Mouse (Mus musculus): ENCODE data around the gene Cntrob.

- TF ChIP-seq CTCF (IDR thresholded peaks at IDR 0.05; ENCODE audit: extremely low read depth, insufficient read depth, insufficient read length, insufficient replicate concordance) (no peak), POLR2A (IDR thresholded peaks at IDR 0.05; ENCODE audit: low read depth, low read length) (no peak)
These were observed 17.5 kb downstream of the Cntrob start for GRCm38 (mm10) chr11:69306039-69306438.

All from spleen, adult 2 months (tissue).